Mouse (Mus musculus) heart, postnatal 0 days (tissue): Measurements from ENCODE around the gene Glod4.
A peak's percentile ranks its signal among the peaks of the same experiment; 100 is the strongest.

ENCODE experiments used
- CTCF ChIP-seq: IDR thresholded peaks from 2 replicates; pipeline ENCODE4 v1.5.1; 2016; ENCODE audit warnings: antibody characterized with exemption, control low read depth, low read depth
- EP300 ChIP-seq: IDR thresholded peaks from 2 replicates; pipeline ENCODE4 v1.6.1; 2016; ENCODE audit warnings: antibody characterized with exemption, low read depth

GRCm38 (mm10) chr11:76272440-76272839 lies 28.9 kb upstream of the Glod4 start:
- peak; percentile 54 for TF ChIP-seq CTCF
- TF ChIP-seq EP300, result no peak
